Mouse (Mus musculus) heart, embryonic 11.5 days (tissue): ENCODE results near the gene Dclk1. TPM values are rescaled to one million over a fixed set of nuclear protein-coding genes. Genes with fewer than 3 reads are reported as not detected.

ENCODE experiments used
- polyA plus RNA-seq: library from polyadenylated mRNA; unstranded; fragments of >200 nt; fragmentation: Nextera tagmentation; extraction: Ambion mirVana; gene quantifications from 2 replicates; pipeline ENCODE4 v1.2.1, GENCODE M21; 2014

Dclk1 gene
- polyA plus RNA-seq, 1 experiment from 2014 or later: 4.7 TPM

Other genes with a start within 250 kb of the Dclk1 start
- gene Ccna1, start 186.9 kb upstream of the Dclk1 start, polyA plus RNA-seq: 0.94 and 1.2 TPM in 2 replicates
- 47.3 and 50.6 TPM in 2 replicates for gene Spg20, start 130.3 kb upstream of the Dclk1 start, polyA plus RNA-seq
- not detected in 2 replicates for gene Ccdc169, start 105.0 kb upstream of the Dclk1 start, polyA plus RNA-seq
- gene Sohlh2, start 60.3 kb upstream of the Dclk1 start, polyA plus RNA-seq: not detected in 2 replicates
- gene Gm21954, start 229.8 kb downstream of the Dclk1 start, polyA plus RNA-seq: not detected in 2 replicates